Mouse (Mus musculus): ENCODE results near the gene Serp1. TPM values are rescaled to one million over a fixed set of nuclear protein-coding genes. Genes with fewer than 3 reads are reported as not detected.
"Not testable (repeated sequence)": the region's sequence is repeated elsewhere in the genome, so short reads cannot be mapped to it uniquely, and the experiment has no call there.

The Serp1 gene
- polyA plus RNA-seq, 1 experiment from 2014 or later = 149 TPM

- ATAC-seq (ENCODE audit: low FRiP score) (no peak), DNase-seq (ENCODE audit: low spot score) (no peak)
- 87% methylated on average over 4 of the region's 4 CpGs for WGBS
- no peak overlapping the region for H3K27ac ChIP-seq (ENCODE audit: low read depth, low read length)
- H3K27me3 ChIP-seq (ENCODE audit: control insufficient read depth, insufficient read depth, low read length) = no peaks in the 10 kb centered on the region
- H3K36me3 ChIP-seq (ENCODE audit: control insufficient read depth, insufficient read depth, low read length) = no peaks in the 10 kb centered on the region
- H3K4me1 ChIP-seq (replicated peaks; ENCODE audit: control insufficient read depth, insufficient read depth, low read length) = no peaks in the 10 kb centered on the region
- H3K9me3 ChIP-seq (ENCODE audit: control insufficient read depth, low read length) = no peaks in the 10 kb centered on the region
- no peak overlapping the region for H3K4me3 ChIP-seq (ENCODE audit: low read depth, low read length)
- H3K4me2 ChIP-seq (replicated peaks; ENCODE audit: low read depth, low read length) = no peak overlapping the region
- no peak overlapping the region for H3K9ac ChIP-seq (ENCODE audit: low read depth, low read length)
Measured at GRCm38 (mm10) chr3:58493621-58494020, 32.1 kb downstream of the Serp1 start.

- Histone ChIP-seq H3K27me3 (ENCODE audit: control insufficient read depth, insufficient read depth, low read length) (no peaks in the 10 kb centered on the region), H3K4me1 (replicated peaks; ENCODE audit: control insufficient read depth, insufficient read depth, low read length) (no peaks in the 10 kb centered on the region), H3K9me3 (ENCODE audit: control insufficient read depth, low read length) (no peaks in the 10 kb centered on the region), H3K4me2 (replicated peaks; ENCODE audit: low read depth, low read length) (no peak overlapping the region), H3K36me3 (ENCODE audit: control insufficient read depth, insufficient read depth, low read length) (no peaks in the 10 kb centered on the region), H3K27ac (ENCODE audit: low read depth, low read length) (no peak overlapping the region), H3K4me3 (ENCODE audit: low read depth, low read length) (no peak overlapping the region), H3K9ac (ENCODE audit: low read depth, low read length) (no peak overlapping the region)
- peak; percentile 3 for DNase-seq (ENCODE audit: low spot score)
- ATAC-seq (ENCODE audit: low FRiP score) = no peak
- WGBS = 77% methylated on average over 7 of the region's 7 CpGs
Measured at GRCm38 (mm10) chr3:58490787-58491186, 34.9 kb downstream of the Serp1 start.

GRCm38 (mm10) chr3:58487999-58488775, 37.5 kb downstream of the Serp1 start:
- Histone ChIP-seq H3K9me3 (ENCODE audit: control insufficient read depth, low read length) (no peaks in the 10 kb centered on the region), H3K9ac (ENCODE audit: low read depth, low read length) (no peak overlapping the region), H3K4me3 (ENCODE audit: low read depth, low read length) (no peak overlapping the region), H3K27me3 (ENCODE audit: control insufficient read depth, insufficient read depth, low read length) (no peaks in the 10 kb centered on the region), H3K4me2 (replicated peaks; ENCODE audit: low read depth, low read length) (no peak overlapping the region), H3K4me1 (replicated peaks; ENCODE audit: control insufficient read depth, insufficient read depth, low read length) (no peaks in the 10 kb centered on the region), H3K27ac (ENCODE audit: low read depth, low read length) (no peak overlapping the region), H3K36me3 (ENCODE audit: control insufficient read depth, insufficient read depth, low read length) (no peaks in the 10 kb centered on the region)
- DNase-seq (ENCODE audit: low spot score) (no peak), ATAC-seq (ENCODE audit: low FRiP score) (no peak)
- 80% methylated on average over 6 of the region's 8 CpGs for WGBS

- no peak for ATAC-seq (ENCODE audit: low FRiP score)
- H3K36me3 ChIP-seq (ENCODE audit: control insufficient read depth, insufficient read depth, low read length) = no peaks in the 10 kb centered on the region
Measured at GRCm38 (mm10) chr3:58487121-58487520, 38.6 kb downstream of the Serp1 start.

GRCm38 (mm10) chr3:58485883-58486282, 39.8 kb downstream of the Serp1 start:
- Histone ChIP-seq H3K4me1 (replicated peaks; ENCODE audit: control insufficient read depth, insufficient read depth, low read length) (no peaks in the 10 kb centered on the region), H3K9me3 (ENCODE audit: control insufficient read depth, low read length) (no peaks in the 10 kb centered on the region), H3K4me3 (ENCODE audit: low read depth, low read length) (no peak overlapping the region), H3K27ac (ENCODE audit: low read depth, low read length) (no peak overlapping the region), H3K27me3 (ENCODE audit: control insufficient read depth, insufficient read depth, low read length) (no peaks in the 10 kb centered on the region), H3K36me3 (ENCODE audit: control insufficient read depth, insufficient read depth, low read length) (no peaks in the 10 kb centered on the region), H3K9ac (ENCODE audit: low read depth, low read length) (no peak overlapping the region), H3K4me2 (replicated peaks; ENCODE audit: low read depth, low read length) (no peak overlapping the region)
- 77% methylated on average over 7 of the region's 7 CpGs for WGBS
- DNase-seq (ENCODE audit: low spot score) (peak; percentile 27), ATAC-seq (ENCODE audit: low FRiP score) (no peak)

More at GRCm38 (mm10) chr3:58487121-58487520, 38.6 kb downstream of the Serp1 start:
- Histone ChIP-seq H3K9ac (ENCODE audit: low read depth, low read length) (no peak overlapping the region), H3K4me3 (ENCODE audit: low read depth, low read length) (no peak overlapping the region), H3K4me1 (replicated peaks; ENCODE audit: control insufficient read depth, insufficient read depth, low read length) (no peaks in the 10 kb centered on the region), H3K27me3 (ENCODE audit: control insufficient read depth, insufficient read depth, low read length) (no peaks in the 10 kb centered on the region), H3K27ac (ENCODE audit: low read depth, low read length) (no peak overlapping the region), H3K4me2 (replicated peaks; ENCODE audit: low read depth, low read length) (no peak overlapping the region), H3K9me3 (ENCODE audit: control insufficient read depth, low read length) (no peaks in the 10 kb centered on the region)
- DNase-seq (ENCODE audit: low spot score) = no peak
- 77% methylated on average over 3 of the region's 3 CpGs for WGBS

GRCm38 (mm10) chr3:58478755-58479455, 46.8 kb downstream of the Serp1 start:
- no peak overlapping the region for H3K4me2 ChIP-seq (replicated peaks; ENCODE audit: low read depth, low read length)
- WGBS = 85% methylated on average over 2 of the region's 2 CpGs
- H3K27me3 ChIP-seq (ENCODE audit: control insufficient read depth, insufficient read depth, low read length) = no peaks in the 10 kb centered on the region
- no peaks in the 10 kb centered on the region for H3K36me3 ChIP-seq (ENCODE audit: control insufficient read depth, insufficient read depth, low read length)
- ATAC-seq (ENCODE audit: low FRiP score) (no peak), DNase-seq (ENCODE audit: low spot score) (no peak)
- H3K27ac ChIP-seq (ENCODE audit: low read depth, low read length) = no peak overlapping the region
- H3K4me3 ChIP-seq (ENCODE audit: low read depth, low read length) = no peak overlapping the region
- H3K9me3 ChIP-seq (ENCODE audit: control insufficient read depth, low read length) = no peaks in the 10 kb centered on the region
- no peaks in the 10 kb centered on the region for H3K4me1 ChIP-seq (replicated peaks; ENCODE audit: control insufficient read depth, insufficient read depth, low read length)
- H3K9ac ChIP-seq (ENCODE audit: low read depth, low read length) = no peak overlapping the region

- not testable (repeated sequence) for H3K27ac ChIP-seq (ENCODE audit: low read depth, low read length)
Measured at GRCm38 (mm10) chr3:58475298-58475697, 50.4 kb downstream of the Serp1 start.

More at GRCm38 (mm10) chr3:58475298-58475697, 50.4 kb downstream of the Serp1 start:
- H3K9me3 ChIP-seq (ENCODE audit: control insufficient read depth, low read length); ATAC-seq (ENCODE audit: low FRiP score); H3K4me1 ChIP-seq (replicated peaks; ENCODE audit: control insufficient read depth, insufficient read depth, low read length); H3K9ac ChIP-seq (ENCODE audit: low read depth, low read length); DNase-seq (ENCODE audit: low spot score); H3K27me3 ChIP-seq (ENCODE audit: control insufficient read depth, insufficient read depth, low read length); H3K36me3 ChIP-seq (ENCODE audit: control insufficient read depth, insufficient read depth, low read length); H3K4me2 ChIP-seq (replicated peaks; ENCODE audit: low read depth, low read length); H3K4me3 ChIP-seq (ENCODE audit: low read depth, low read length): not testable (repeated sequence)
- WGBS = 90% methylated on average over 1 of the region's 1 CpGs

All from hindbrain, embryonic 11.5 days (tissue).